Mouse (Mus musculus) bone marrow macrophage, adult 2 months (primary cell): ENCODE measurements at regions not wholly inside any gene's neighbourhood (a gene's known extent, or its start where the extent isn't known, plus 50 kb on each side); places are given as distances from the start of the nearest gene placed in this dataset.

Experiments
- CTCF ChIP-seq: IDR thresholded peaks from 2 replicates; pipeline ENCODE4 v1.5.1; 2012; ENCODE audit warnings: low read depth, mild to moderate bottlenecking, low read length, moderate library complexity
- POLR2A ChIP-seq: IDR thresholded peaks from 2 replicates; pipeline ENCODE4 v1.6.1; 2012; ENCODE audit warnings: mild to moderate bottlenecking, low read depth, low read length, borderline replicate concordance

GRCm38 (mm10) chr13:83824926-83825325 is 321.1 kb downstream of the Mef2c start:
- TF ChIP-seq CTCF (no peak), POLR2A (no peak)
